12 mouse cellular contexts compared by ENCODE assay signal in genomic region chr11:105028744-105029348, GRCm38 (mm10). TPM values are rescaled to one million over a fixed set of nuclear protein-coding genes. Genes with fewer than 3 reads are reported as not detected.
A peak's percentile ranks its signal among the peaks of the same experiment; 100 is the strongest.
DNase-seq lines count a peak whose midpoint lies in the region; ATAC-seq and TF ChIP-seq lines count a peak whose summit lies in the region.
"Had no signal": no experiment of that assay in that cellular context is flagged by ENCODE, and none has a peak within 500 bp of the region (broad histone marks: within the 10 kb centered on the region; RNA-seq: fewer than 3 reads in every experiment).

No protein-coding gene starts in this region.

- H3K27ac ChIP-seq in liver, embryonic 11.5 days (ENCODE audit: low read depth, low read length): no peak overlapping the region
- H3K27ac ChIP-seq: neural tube, embryonic 12.5 days had no signal

- TF ChIP-seq CTCF in lung, adult 2 months (IDR thresholded peaks at IDR 0.05; ENCODE audit: insufficient read depth, low read length): no peak

- no peak overlapping the region for H3K4me3 ChIP-seq in liver, embryonic 11.5 days (ENCODE audit: low read depth, low read length)
- H3K4me3 ChIP-seq in lung, adult 2 months (replicated peaks; ENCODE audit: extremely low read depth, low read depth, low read length): no peak overlapping the region
- H3K4me3 ChIP-seq: neural tube, embryonic 12.5 days had no signal

- H3K9me3 ChIP-seq in liver, embryonic 11.5 days (ENCODE audit: control insufficient read depth, low read length): no peaks in the 10 kb centered on the region
- H3K9me3 ChIP-seq: neural tube, embryonic 12.5 days had no signal

- H3K27me3 ChIP-seq in liver, embryonic 11.5 days (replicated peaks; ENCODE audit: control insufficient read depth, insufficient read depth, low read length): no peaks in the 10 kb centered on the region
- H3K27me3 ChIP-seq: neural tube, embryonic 12.5 days had no signal

- no peak overlapping the region for H3K9ac ChIP-seq in liver, embryonic 11.5 days (ENCODE audit: low read depth, low read length)
- H3K9ac ChIP-seq: neural tube, embryonic 12.5 days had no signal

- TF ChIP-seq POLR2A in lung, adult 2 months (IDR thresholded peaks at IDR 0.05; ENCODE audit: borderline replicate concordance, extremely low read depth, low read depth, low read length): no peak

- peak; percentile 98 for ATAC-seq in liver, embryonic 11.5 days (replicated peaks; ENCODE audit: low FRiP score)
- ATAC-seq: hindbrain, embryonic 16.5 days had no signal

- WGBS in liver, embryonic 11.5 days: 24% methylated on average over 6 of the region's 6 CpGs
- WGBS in lung, adult 2 months: 29% methylated on average over 6 of the region's 6 CpGs

- intact Hi-C loops in left cerebral cortex, postnatal 10 days (cut with DNase I): no loop called here

- no peaks in the 10 kb centered on the region for H3K36me3 ChIP-seq in liver, embryonic 11.5 days (ENCODE audit: control insufficient read depth, insufficient read depth, low read length)
- H3K36me3 ChIP-seq: neural tube, embryonic 12.5 days had no signal

- H3K4me2 ChIP-seq in liver, embryonic 11.5 days: peak overlapping the region; percentile 43
- H3K4me2 ChIP-seq: neural tube, embryonic 12.5 days had no signal

- peaks cover 18% of the 10 kb centered on the region for H3K4me1 ChIP-seq in liver, embryonic 11.5 days (replicated peaks; ENCODE audit: control insufficient read depth, insufficient read depth, low read length)
- no peaks in the 10 kb centered on the region for H3K4me1 ChIP-seq in lung, adult 2 months (ENCODE audit: control insufficient read depth, insufficient read depth, low read length)
- H3K4me1 ChIP-seq: neural tube, embryonic 12.5 days had no signal

- DNase-seq in adrenal gland, adult 2 months: peak; percentile 27
- DNase-seq in adrenal gland, postnatal 25 days: no peak
- peak; percentile 53 to 62 for DNase-seq in spleen, postnatal 4 days (ENCODE audit: low spot score in 2 of 2)
- DNase-seq in spleen, adult 18-20 months: no peak
- peak; percentile 69 for DNase-seq in liver, embryonic 11.5 days (ENCODE audit: low spot score)
- DNase-seq in left cerebral cortex, postnatal 10 days (ENCODE audit: extremely low spot score in 1 of 2, low spot score in 2 of 2): no peak
- DNase-seq in cerebellum, adult 11 months: no peak
- no peak for DNase-seq in lung, adult 2 months
- DNase-seq: B cell, adult 2 months; lung, postnatal 14 days had no signal

RNA-seq across cellular contexts. Expression of gene Efcab3, which starts 34.5 kb away (rescaled TPM):
- 1 to 10 TPM in 1 of 2 experiments, not detected in 1; 1.2 TPM for total RNA-seq in adrenal gland, adult 2 months (2021)
- polyA plus RNA-seq in adrenal gland, adult 2 months (2012; rRNA removed): not detected in 2 replicates
- total RNA-seq in adrenal gland, postnatal 25 days (2021): 1.1 TPM in 1 of 2 replicates, not detected in the other
- 0.32 TPM in 1 of 2 replicates, not detected in the other for polyA plus RNA-seq in liver, embryonic 11.5 days (2014; fragmentation: Nextera tagmentation; extraction: Ambion mirVana)
- total RNA-seq in left cerebral cortex, postnatal 10 days (2021): 1 to 10 TPM; 1.7 to 2.0 TPM
- polyA plus RNA-seq in lung, adult 2 months (2012; rRNA removed): not detected in 2 replicates
- polyA plus RNA-seq: hindbrain, embryonic 16.5 days had no signal

Comparison
In these comparisons a context has a peak if more than half of its experiments do, and no peak if none do; other contexts are left out.
1. DNase-seq: peak in adrenal gland, adult 2 months (single experiment), spleen, postnatal 4 days (2 of 2) and liver, embryonic 11.5 days (single experiment); none in adrenal gland, postnatal 25 days (single experiment), spleen, adult 18-20 months (0 of 2), left cerebral cortex, postnatal 10 days (0 of 2), cerebellum, adult 11 months (single experiment) and lung, adult 2 months (single experiment).